Mouse (Mus musculus) hindbrain, embryonic 11.5 days (tissue): Measurements from ENCODE around the gene Pdlim5. TPM values are rescaled to one million over a fixed set of nuclear protein-coding genes. Genes with fewer than 3 reads are reported as not detected.

ENCODE experiments used
- ATAC-seq: fragments of 200-750 bp; cut with Nextera tagmentation; 2 replicates; pipeline ENCODE4 v1.8.0; 2017; ENCODE audit warnings: mild to moderate bottlenecking, moderate TSS enrichment, moderate library complexity; ENCODE audit not compliant: low FRiP score
- DNase-seq: peaks from one replicate; pipeline ENCODE4 v3.0.0-alpha.2; 2015; ENCODE audit warnings: low spot score
- H3K27ac ChIP-seq: fragments of 300-500 bp; sonication (generic); 2 replicates; pipeline ENCODE4 v1.5.1; 2014; ENCODE audit warnings: mild to moderate bottlenecking, low read depth, low read length
- H3K27me3 ChIP-seq: fragments of 300-500 bp; sonication (generic); 2 replicates; pipeline ENCODE4 v1.6.1; 2014; ENCODE audit warnings: mild to moderate bottlenecking, low read length, moderate library complexity, mixed read lengths; ENCODE audit not compliant: control insufficient read depth, insufficient read depth
- H3K36me3 ChIP-seq: fragments of 300-500 bp; sonication (generic); 2 replicates; pipeline ENCODE4 v1.6.1; 2014; ENCODE audit warnings: mild to moderate bottlenecking, low read length, moderate library complexity, mixed read lengths; ENCODE audit not compliant: control insufficient read depth, insufficient read depth
- H3K4me1 ChIP-seq: fragments of 300-500 bp; sonication (generic); replicated peaks from 2 replicates; pipeline ENCODE4 v1.6.1; 2014; ENCODE audit warnings: low read length, mixed read lengths; ENCODE audit not compliant: control insufficient read depth, insufficient read depth
- H3K4me2 ChIP-seq: fragments of 300-500 bp; sonication (generic); replicated peaks from 2 replicates; pipeline ENCODE4 v1.6.1; 2014; ENCODE audit warnings: mild to moderate bottlenecking, low read depth, low read length
- H3K4me3 ChIP-seq: fragments of 300-500 bp; sonication (generic); 2 replicates; pipeline ENCODE4 v1.5.1; 2014; ENCODE audit warnings: low read depth, low read length
- H3K9ac ChIP-seq: fragments of 300-500 bp; sonication (generic); 2 replicates; pipeline ENCODE4 v1.6.1; 2014; ENCODE audit warnings: low read depth, low read length
- H3K9me3 ChIP-seq: fragments of 300-500 bp; sonication (generic); 2 replicates; pipeline ENCODE4 v1.6.1; 2016; ENCODE audit warnings: low read length; ENCODE audit not compliant: control insufficient read depth
- WGBS: fragments of 180-500 bp; shearing (Covaris S2); extraction: QIAGEN DNeasy Blood & Tissue Kit; methylation state at CpG from one replicate; pipeline ENCODE4 v1.1.7; 2014; 5-methylcytosine and 5-hydroxymethylcytosine counted together
- polyA plus RNA-seq: library from polyadenylated mRNA; unstranded; fragments of >200 nt; fragmentation: Nextera tagmentation; extraction: Ambion mirVana; gene quantifications from 2 replicates; pipeline ENCODE4 v1.2.1, GENCODE M21; 2014

The Pdlim5 gene
- polyA plus RNA-seq, 1 experiment from 2014 or later: 20.4 TPM

DNA sequence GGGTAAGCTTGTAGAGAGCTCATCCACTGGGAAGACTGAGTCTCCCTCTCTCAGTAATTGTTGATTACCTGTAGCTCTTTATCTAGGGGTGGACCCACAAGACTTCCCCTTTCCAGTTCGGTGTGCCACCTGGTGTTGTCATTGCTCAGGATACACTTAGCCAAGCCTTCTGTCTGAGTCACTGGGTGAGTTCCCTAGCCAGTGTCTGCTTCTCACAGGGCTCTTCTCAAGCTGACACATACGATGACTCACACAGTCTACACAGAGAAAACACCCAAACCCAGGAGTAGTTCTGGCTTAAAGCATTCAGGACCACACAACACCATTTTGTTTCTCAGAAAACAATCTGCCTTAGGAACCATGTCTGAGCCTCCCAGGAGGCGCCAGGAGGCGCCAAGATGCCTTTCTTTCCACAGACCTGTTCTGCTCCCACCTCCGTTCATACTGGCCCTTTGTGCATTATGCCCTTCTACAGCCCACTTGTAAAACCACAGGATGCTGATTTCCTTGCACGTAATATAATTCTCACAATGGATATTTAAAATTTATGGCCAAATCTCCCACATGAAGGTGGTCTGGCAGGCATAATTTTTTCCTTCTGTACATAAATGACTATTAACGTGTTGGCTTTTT, 172.9 kb downstream of the Pdlim5 start:
- no peak overlapping the region for H3K4me2 ChIP-seq
- ATAC-seq: no peak
- H3K4me3 ChIP-seq: no peak overlapping the region
- no peak for DNase-seq
- no peak overlapping the region for H3K27ac ChIP-seq
- 93% methylated on average over 7 of the region's 7 CpGs for WGBS
- no peaks in the 10 kb centered on the region for H3K4me1 ChIP-seq
- no peaks in the 10 kb centered on the region for H3K27me3 ChIP-seq
- H3K36me3 ChIP-seq: no peaks in the 10 kb centered on the region
- H3K9me3 ChIP-seq: no peaks in the 10 kb centered on the region
- no peak overlapping the region for H3K9ac ChIP-seq

DNA sequence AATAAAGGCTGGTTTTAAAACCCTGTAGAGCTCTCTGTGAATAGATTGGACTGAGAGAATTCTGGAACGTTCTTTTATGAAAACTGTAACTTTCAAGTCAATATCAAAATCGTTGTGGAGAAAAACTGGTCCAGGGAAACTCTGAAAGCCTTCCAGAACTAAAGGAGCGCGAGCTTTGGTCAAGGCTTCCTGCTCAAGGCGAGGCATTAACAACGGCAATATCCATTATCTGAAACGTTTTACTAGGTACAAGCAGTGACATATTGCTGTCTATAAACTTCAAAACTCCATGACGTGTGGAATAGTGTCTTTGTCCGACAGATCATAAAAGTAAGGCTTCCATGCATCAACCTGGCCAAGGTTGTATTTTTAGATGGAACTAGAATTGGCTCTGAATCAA, 175.6 kb downstream of the Pdlim5 start:
- no peak overlapping the region for H3K4me2 ChIP-seq
- H3K9ac ChIP-seq: no peak overlapping the region
- H3K36me3 ChIP-seq: no peaks in the 10 kb centered on the region
- H3K27ac ChIP-seq: no peak overlapping the region
- WGBS: 92% methylated on average over 9 of the region's 9 CpGs
- H3K9me3 ChIP-seq: no peaks in the 10 kb centered on the region
- no peak for DNase-seq
- H3K4me1 ChIP-seq: no peaks in the 10 kb centered on the region
- H3K27me3 ChIP-seq: no peaks in the 10 kb centered on the region
- no peak overlapping the region for H3K4me3 ChIP-seq
- no peak for ATAC-seq

DNA sequence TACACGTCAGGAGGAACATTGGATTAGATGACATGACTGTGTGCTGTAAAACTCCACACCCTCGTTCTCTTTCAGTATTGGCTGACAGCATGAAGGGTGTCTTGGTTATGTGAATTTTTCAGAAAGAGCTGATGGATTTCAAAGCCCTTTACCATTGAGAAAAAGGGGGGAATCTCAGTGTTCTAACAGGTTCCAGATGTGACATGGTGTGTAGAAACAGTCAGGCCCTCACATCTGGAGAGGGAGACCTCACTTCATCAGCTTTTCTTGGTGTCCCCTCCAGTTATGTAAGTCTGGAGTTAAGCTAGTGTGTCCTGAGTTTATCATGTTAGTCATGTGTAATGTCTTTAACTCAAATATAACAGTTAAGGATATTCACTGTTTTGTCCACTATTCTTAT, 182.7 kb downstream of the Pdlim5 start:
- Histone ChIP-seq H3K36me3 (no peaks in the 10 kb centered on the region), H3K9me3 (no peaks in the 10 kb centered on the region), H3K4me2 (no peak overlapping the region), H3K27me3 (no peaks in the 10 kb centered on the region), H3K27ac (no peak overlapping the region), H3K4me1 (no peaks in the 10 kb centered on the region), H3K9ac (no peak overlapping the region), H3K4me3 (no peak overlapping the region)
- ATAC-seq (no peak), DNase-seq (no peak)
- 66% methylated on average over 2 of the region's 2 CpGs for WGBS

DNA sequence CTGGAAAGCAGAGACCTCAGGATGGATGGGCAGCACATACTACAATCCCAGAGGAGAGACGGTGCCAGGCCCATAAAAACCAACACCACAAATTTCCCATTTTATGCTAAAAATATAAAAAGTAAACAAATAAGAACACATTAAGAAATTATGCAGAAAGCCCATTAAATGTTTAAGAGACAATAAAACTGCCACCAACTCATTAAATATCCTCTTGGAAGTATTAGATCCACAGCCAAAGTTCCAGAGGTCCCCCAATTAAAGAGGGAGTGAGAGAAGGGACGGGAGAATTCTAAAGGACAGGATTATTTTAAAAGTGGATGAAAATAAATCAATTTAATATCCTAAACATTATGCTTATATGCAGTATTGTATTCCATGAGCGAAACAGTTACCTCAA, 183.3 kb downstream of the Pdlim5 start:
- WGBS: 92% methylated on average over 3 of the region's 3 CpGs
- H3K9me3 ChIP-seq: no peaks in the 10 kb centered on the region
- no peaks in the 10 kb centered on the region for H3K4me1 ChIP-seq
- H3K27ac ChIP-seq: no peak overlapping the region
- H3K9ac ChIP-seq: no peak overlapping the region
- H3K4me3 ChIP-seq: no peak overlapping the region
- DNase-seq: no peak
- H3K27me3 ChIP-seq: no peaks in the 10 kb centered on the region
- no peak overlapping the region for H3K4me2 ChIP-seq
- H3K36me3 ChIP-seq: no peaks in the 10 kb centered on the region
- no peak for ATAC-seq

DNA sequence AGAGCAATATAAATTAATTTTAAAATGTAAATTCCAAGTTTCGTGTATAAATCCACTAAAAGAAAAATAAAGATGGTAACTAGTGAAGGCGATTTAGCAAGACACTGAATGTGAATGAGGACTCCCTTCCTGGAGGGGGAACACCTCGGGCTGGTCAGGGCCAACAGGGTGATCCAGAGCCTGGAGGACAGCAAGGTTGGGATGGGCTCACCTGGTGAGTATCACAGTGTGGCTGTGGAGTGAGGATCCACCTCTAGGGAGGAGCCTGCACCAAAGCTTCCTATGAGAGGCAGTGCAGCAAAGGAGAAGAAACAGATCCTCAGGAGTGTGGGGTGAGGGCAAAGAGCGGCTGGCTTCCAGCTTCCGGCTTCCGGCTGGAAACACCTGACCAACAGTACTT, 185.5 kb downstream of the Pdlim5 start:
- H3K27me3 ChIP-seq: no peaks in the 10 kb centered on the region
- H3K4me2 ChIP-seq: no peak overlapping the region
- DNase-seq (no peak), ATAC-seq (peak; percentile 22; the same call in 1 of the 2 replicates)
- WGBS: 66% methylated on average over 6 of the region's 6 CpGs
- H3K4me3 ChIP-seq: no peak overlapping the region
- no peaks in the 10 kb centered on the region for H3K9me3 ChIP-seq
- H3K9ac ChIP-seq: no peak overlapping the region
- H3K4me1 ChIP-seq: no peaks in the 10 kb centered on the region
- H3K36me3 ChIP-seq: no peaks in the 10 kb centered on the region
- no peak overlapping the region for H3K27ac ChIP-seq

DNA sequence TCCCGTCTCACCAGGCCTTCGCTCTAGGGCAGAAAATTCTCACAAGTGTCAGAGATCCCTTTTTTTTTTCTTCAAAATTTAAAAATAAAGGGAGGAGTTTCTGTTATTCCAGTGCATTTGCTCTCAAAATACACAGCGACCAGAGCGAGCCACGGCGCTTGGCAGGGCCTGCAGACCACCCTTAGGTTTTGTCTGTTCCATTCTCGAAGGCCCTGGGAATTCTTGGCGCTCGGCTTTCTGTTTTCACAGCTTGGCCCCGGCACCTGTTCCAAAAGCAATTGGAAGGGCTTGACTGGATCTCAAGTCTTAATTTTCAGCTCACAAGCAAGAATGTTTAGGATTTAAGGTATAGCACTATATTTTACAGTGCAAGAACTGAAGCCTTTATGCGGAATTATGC, 186.4 kb downstream of the Pdlim5 start:
- no peak for ATAC-seq
- Histone ChIP-seq H3K4me2 (no peak overlapping the region), H3K4me1 (no peaks in the 10 kb centered on the region), H3K27me3 (no peaks in the 10 kb centered on the region), H3K9me3 (no peaks in the 10 kb centered on the region), H3K36me3 (no peaks in the 10 kb centered on the region), H3K27ac (no peak overlapping the region), H3K9ac (no peak overlapping the region), H3K4me3 (no peak overlapping the region)
- no peak for DNase-seq
- WGBS: 76% methylated on average over 11 of the region's 11 CpGs

DNA sequence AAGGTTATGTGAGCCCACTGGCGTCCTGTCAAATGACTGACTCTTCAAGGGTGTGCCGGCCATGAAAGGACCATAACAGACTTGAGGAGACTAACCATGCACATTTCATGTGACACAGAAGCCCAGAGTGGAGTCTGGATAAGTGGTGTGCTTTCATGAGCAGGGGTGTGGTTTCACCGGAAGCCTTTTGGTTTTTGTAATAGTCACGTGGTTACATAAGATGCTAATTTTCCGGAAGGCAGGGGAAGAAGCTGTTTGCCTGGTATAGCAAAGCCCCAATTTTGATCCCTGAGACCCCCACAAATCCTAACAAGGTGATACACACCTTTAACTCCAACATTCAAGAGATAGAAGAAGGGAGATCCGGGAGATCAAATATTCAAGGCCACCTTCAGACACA, 188.0 kb downstream of the Pdlim5 start:
- Histone ChIP-seq H3K4me3 (no peak overlapping the region), H3K4me1 (no peaks in the 10 kb centered on the region), H3K9ac (no peak overlapping the region), H3K27me3 (no peaks in the 10 kb centered on the region), H3K4me2 (no peak overlapping the region), H3K36me3 (no peaks in the 10 kb centered on the region), H3K27ac (no peak overlapping the region), H3K9me3 (no peaks in the 10 kb centered on the region)
- DNase-seq: no peak
- WGBS: 91% methylated on average over 6 of the region's 6 CpGs
- ATAC-seq: no peak

DNA sequence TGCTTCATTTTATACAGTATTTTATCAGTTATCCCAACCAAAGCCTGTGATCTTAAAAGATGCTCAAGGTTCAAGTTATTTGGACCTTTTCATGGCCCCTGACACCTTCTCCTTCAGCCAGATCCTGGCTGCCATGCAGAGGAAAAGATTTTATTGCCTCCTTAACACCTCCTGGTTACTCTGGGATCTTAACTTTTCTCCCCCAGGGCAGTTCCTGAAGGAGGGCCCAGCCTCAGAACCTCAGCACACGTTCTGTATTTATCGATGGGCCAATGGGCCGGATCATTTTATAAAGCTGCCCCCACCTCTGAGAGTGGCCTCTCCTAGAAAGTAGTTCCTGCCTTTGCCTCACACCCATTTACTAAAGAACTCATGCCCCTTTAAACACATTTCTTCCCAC, 189.2 kb downstream of the Pdlim5 start:
- no peaks in the 10 kb centered on the region for H3K9me3 ChIP-seq
- no peak overlapping the region for H3K9ac ChIP-seq
- H3K27me3 ChIP-seq: no peaks in the 10 kb centered on the region
- ATAC-seq: no peak
- H3K27ac ChIP-seq: no peak overlapping the region
- no peaks in the 10 kb centered on the region for H3K36me3 ChIP-seq
- H3K4me2 ChIP-seq: no peak overlapping the region
- H3K4me3 ChIP-seq: no peak overlapping the region
- no peaks in the 10 kb centered on the region for H3K4me1 ChIP-seq
- 94% methylated on average over 3 of the region's 3 CpGs for WGBS
- DNase-seq: no peak

DNA sequence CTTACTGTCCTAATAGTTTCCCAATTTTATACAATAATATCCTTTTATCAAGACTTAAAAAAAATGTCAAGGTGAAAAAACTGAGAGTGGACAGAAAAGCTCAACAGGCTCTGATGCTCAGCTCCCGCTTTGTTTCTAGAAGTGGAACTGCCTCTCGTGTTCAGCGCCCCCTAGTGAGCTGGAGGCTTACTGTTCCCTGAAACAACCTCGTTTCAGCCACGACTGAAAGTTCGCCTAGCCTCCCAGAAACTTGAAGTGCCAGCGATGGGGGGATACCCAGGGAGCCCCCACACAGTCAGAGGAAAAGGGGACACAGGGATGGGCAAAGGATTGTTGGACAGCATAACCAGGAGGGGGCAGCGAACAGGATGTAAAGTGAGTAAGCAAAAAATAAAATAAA, 199.4 kb downstream of the Pdlim5 start:
- DNase-seq (peak; percentile 13), ATAC-seq (no peak)
- Histone ChIP-seq H3K9me3 (no peaks in the 10 kb centered on the region; the same call in 1 of the 2 replicates), H3K27ac (no peak overlapping the region), H3K27me3 (no peaks in the 10 kb centered on the region), H3K9ac (no peak overlapping the region), H3K4me2 (no peak overlapping the region), H3K4me1 (no peaks in the 10 kb centered on the region), H3K4me3 (no peak overlapping the region), H3K36me3 (no peaks in the 10 kb centered on the region)
- WGBS: 79% methylated on average over 8 of the region's 8 CpGs
